Mouse (Mus musculus): ENCODE measurements around the gene Abcc8.

GRCm38 (mm10) chr7:46084839-46085513, 94.9 kb downstream of the Abcc8 start:
- TF ChIP-seq CTCF (IDR thresholded peaks at IDR 0.05; ENCODE audit: control insufficient read depth, insufficient read depth, insufficient replicate concordance, low read depth, low read length) (no peak), POLR2A (IDR thresholded peaks at IDR 0.05; ENCODE audit: control insufficient read depth, low read depth, low read length) (no peak)

Data from testis, adult 2 months (tissue).